Comparison of ENCODE assay signal across 9 mouse cellular contexts in the genomic region with DNA sequence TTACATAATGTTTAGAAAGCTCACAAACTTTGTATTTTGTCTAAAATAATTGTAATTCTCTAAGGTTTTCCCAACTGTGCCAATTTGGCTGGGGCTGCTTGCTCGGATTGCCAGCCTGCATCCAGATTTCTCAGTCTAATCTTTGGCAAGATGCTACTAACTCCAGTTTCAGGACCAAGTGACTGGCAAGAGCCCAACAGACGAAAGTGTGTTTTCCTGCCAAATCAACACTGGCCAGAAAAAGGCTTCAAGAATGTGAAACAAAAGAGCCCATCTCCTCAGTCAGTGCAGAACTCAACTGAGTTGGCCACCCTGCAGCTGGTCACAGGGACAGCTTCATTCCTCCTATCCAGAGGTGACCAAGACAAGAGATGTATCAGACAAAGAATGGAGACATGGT.
DNase-seq lines count a peak whose midpoint lies in the region; ATAC-seq lines count a peak whose summit lies in the region.
"Had no signal": no experiment of that assay in that cellular context is flagged by ENCODE, and none has a peak within 500 bp of the region (broad histone marks: within the 10 kb centered on the region; RNA-seq: fewer than 3 reads in every experiment).

No protein-coding gene starts in this region.

- peak; percentile 93 for DNase-seq in forebrain, embryonic 14.5 days (ENCODE audit: low spot score)
- peak; percentile 3 for DNase-seq in NIH3T3 (ENCODE audit: low read depth)
- peak; percentile 11 for DNase-seq in fibroblast of lung, adult 2 months (ENCODE audit: low read depth)
- peak; percentile 73 for DNase-seq in layer of hippocampus, adult 9-11 months
- DNase-seq in ovary, postnatal 36 days (ENCODE audit: low spot score), result peak; percentile 5
- no peak for DNase-seq in retina, postnatal 1 day
- DNase-seq in spleen, adult 12 weeks (ENCODE audit: low spot score), result no peak

- H3K36me3 ChIP-seq in forebrain, embryonic 14.5 days (ENCODE audit: control insufficient read depth, insufficient read depth, low read length), result no peaks in the 10 kb centered on the region
- no peaks in the 10 kb centered on the region for H3K36me3 ChIP-seq in forebrain, embryonic 12.5 days (replicated peaks)

- H3K27ac ChIP-seq in forebrain, embryonic 14.5 days (ENCODE audit: low read depth, low read length), result no peak overlapping the region
- no peak overlapping the region for H3K27ac ChIP-seq in forebrain, embryonic 12.5 days

- peak; percentile 92 for ATAC-seq in forebrain, embryonic 14.5 days
- no peak for ATAC-seq in forebrain, embryonic 12.5 days (ENCODE audit: low FRiP score)

- H3K9ac ChIP-seq in forebrain, embryonic 14.5 days (ENCODE audit: low read length), result no peak overlapping the region
- no peak overlapping the region for H3K9ac ChIP-seq in forebrain, embryonic 12.5 days

- H3K27me3 ChIP-seq in forebrain, embryonic 14.5 days (replicated peaks; ENCODE audit: control insufficient read depth, insufficient read depth, low read length), result no peaks in the 10 kb centered on the region
- no peaks in the 10 kb centered on the region for H3K27me3 ChIP-seq in forebrain, embryonic 12.5 days
- H3K27me3 ChIP-seq: megakaryocyte, embryonic 14.5 days had no signal

- H3K4me3 ChIP-seq in forebrain, embryonic 14.5 days (ENCODE audit: low read depth, low read length), result no peak overlapping the region
- H3K4me3 ChIP-seq in forebrain, embryonic 12.5 days (replicated peaks), result no peak overlapping the region
- H3K4me3 ChIP-seq: megakaryocyte, embryonic 14.5 days had no signal

- no peak overlapping the region for H3K4me2 ChIP-seq in forebrain, embryonic 14.5 days (ENCODE audit: low read length)
- no peak overlapping the region for H3K4me2 ChIP-seq in forebrain, embryonic 12.5 days

- H3K4me1 ChIP-seq in forebrain, embryonic 14.5 days (ENCODE audit: control insufficient read depth, insufficient read depth, low read length), result 0 out of 2 replicates have a peak, but pooled peaks cover 4% of the 10 kb centered on the region
- H3K4me1 ChIP-seq in forebrain, embryonic 12.5 days, result no peaks in the 10 kb centered on the region
- H3K4me1 ChIP-seq: megakaryocyte, embryonic 14.5 days had no signal

- H3K9me3 ChIP-seq in forebrain, embryonic 14.5 days (replicated peaks; ENCODE audit: control insufficient read depth, low read length), result no peaks in the 10 kb centered on the region
- H3K9me3 ChIP-seq in forebrain, embryonic 12.5 days, result no peaks in the 10 kb centered on the region
- H3K9me3 ChIP-seq: megakaryocyte, embryonic 14.5 days had no signal

- 33% methylated on average over 2 of the region's 2 CpGs for WGBS in forebrain, embryonic 14.5 days
- 82% methylated on average over 2 of the region's 2 CpGs for WGBS in forebrain, embryonic 12.5 days

Comparison
In these comparisons a context has a peak if more than half of its experiments do, and no peak if none do; other contexts are left out.
1. DNase-seq: peak in forebrain, embryonic 14.5 days (single experiment), NIH3T3 (single experiment), fibroblast of lung, adult 2 months (single experiment), layer of hippocampus, adult 9-11 months (single experiment) and ovary, postnatal 36 days (single experiment); none in retina, postnatal 1 day (single experiment) and spleen, adult 12 weeks (single experiment).